Mouse (Mus musculus) cortical plate, adult 2 months (tissue): ENCODE data around the gene Tcl1.
"Not testable (repeated sequence)": the region's sequence is repeated elsewhere in the genome, so short reads cannot be mapped to it uniquely, and the experiment has no call there.

Source experiments
- CTCF ChIP-seq: fragments of 200-500 bp; IDR thresholded peaks from 2 replicates; pipeline ENCODE4 v1.5.1; 2011; ENCODE audit warnings: mild to moderate bottlenecking, control low read depth, low read length; ENCODE audit not compliant: insufficient read depth; ENCODE audit errors: extremely low read depth
- POLR2A ChIP-seq: fragments of 200-500 bp; IDR thresholded peaks from 2 replicates; pipeline ENCODE4 v1.6.1; 2011; ENCODE audit warnings: mild to moderate bottlenecking, low read length, control low read depth; ENCODE audit not compliant: insufficient read depth; ENCODE audit errors: extremely low read depth

DNA sequence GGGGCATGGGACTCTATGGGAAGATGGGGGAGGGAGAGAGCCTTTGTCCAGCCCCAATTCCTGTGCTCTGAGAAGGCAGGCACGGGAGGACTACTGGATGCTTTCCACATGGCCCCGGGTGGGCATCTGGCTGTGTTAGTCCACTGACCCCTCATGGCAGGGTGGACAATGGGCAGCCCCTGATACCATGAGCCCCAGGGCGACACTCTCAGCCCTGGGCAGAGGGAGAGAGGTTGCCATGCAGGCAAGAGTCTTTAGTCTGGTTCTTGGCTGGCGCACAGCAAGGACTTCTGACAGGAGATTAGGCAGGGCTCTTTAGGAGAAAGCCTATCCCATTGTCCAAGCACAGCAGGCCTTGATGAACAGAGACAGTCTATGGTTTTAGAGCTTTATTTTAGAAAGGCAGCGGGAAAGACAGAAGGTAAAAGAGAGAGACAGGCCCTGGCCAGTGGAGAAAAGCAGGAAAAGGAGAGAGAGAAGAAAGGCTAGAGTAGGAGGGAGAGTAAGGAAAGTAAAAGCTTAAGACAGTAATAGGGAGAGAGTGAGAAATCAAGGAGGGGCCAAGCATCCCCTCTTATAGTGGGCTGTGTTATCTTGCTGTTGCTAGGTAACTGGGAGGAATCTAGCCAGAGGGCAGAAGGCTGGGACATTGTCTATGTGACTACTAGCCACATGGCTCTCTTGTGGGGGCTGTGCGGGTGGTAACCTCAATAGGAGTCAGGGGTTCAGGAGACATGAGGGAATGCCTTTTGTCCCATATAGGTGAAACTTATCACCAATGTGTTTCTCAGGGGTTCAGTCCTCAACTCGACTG is 22.7 kb downstream of the Tcl1 start:
- not testable (repeated sequence) for TF ChIP-seq CTCF, POLR2A
